Mouse (Mus musculus) thymus, adult 2 months (tissue): ENCODE measurements at regions not wholly inside any gene's neighbourhood (a gene's known extent, or its start where the extent isn't known, plus 50 kb on each side); places are given as distances from the start of the nearest gene placed in this dataset.

Source experiments
- DNase-seq: peaks from one replicate; pipeline ENCODE4 v3.0.0; 2021
- H3K27ac ChIP-seq: fragments of 200-500 bp; 2 replicates; pipeline ENCODE4 v1.5.1; 2012; ENCODE audit warnings: low read length, control low read depth; ENCODE audit not compliant: control insufficient read depth, insufficient read depth
- H3K27me3 ChIP-seq: fragments of 200-500 bp; 2 replicates; pipeline ENCODE4 v1.6.1; 2012; ENCODE audit warnings: mild to moderate bottlenecking, low read length, moderate library complexity, mixed read lengths; ENCODE audit not compliant: control insufficient read depth, insufficient read depth
- H3K36me3 ChIP-seq: fragments of 200-500 bp; 2 replicates; pipeline ENCODE4 v1.6.1; 2012; ENCODE audit warnings: mild to moderate bottlenecking, low read length, moderate library complexity; ENCODE audit not compliant: control insufficient read depth, insufficient read depth
- H3K4me1 ChIP-seq: fragments of 200-500 bp; replicated peaks from 2 replicates; pipeline ENCODE4 v1.6.1; 2012; ENCODE audit warnings: low read length; ENCODE audit not compliant: control insufficient read depth, insufficient read depth
- H3K4me3 ChIP-seq: fragments of 200-500 bp; 2 replicates; pipeline ENCODE4 v1.5.1; 2012; ENCODE audit warnings: mild to moderate bottlenecking, low read length, control low read depth, moderate library complexity; ENCODE audit not compliant: control insufficient read depth, insufficient read depth
- CTCF ChIP-seq: fragments of 200-500 bp; IDR thresholded peaks from 2 replicates; pipeline ENCODE4 v1.5.1; 2012; ENCODE audit warnings: mild to moderate bottlenecking, control low read depth, low read length, moderate library complexity, borderline replicate concordance; ENCODE audit not compliant: control insufficient read depth, poor library complexity, insufficient read depth; ENCODE audit errors: extremely low read depth
- POLR2A ChIP-seq: fragments of 200-500 bp; IDR thresholded peaks from 2 replicates; pipeline ENCODE4 v1.6.1; 2012; ENCODE audit warnings: mild to moderate bottlenecking, low read length, control low read depth, moderate library complexity; ENCODE audit not compliant: control insufficient read depth, poor library complexity, insufficient read depth; ENCODE audit errors: extremely low read depth
- whole genome bisulfite sequencing: fragments of 180-500 bp; shearing (Covaris S2); methylation state at CpG from one replicate; pipeline ENCODE4 v1.1.7; 2018; 5-methylcytosine and 5-hydroxymethylcytosine counted together

GRCm38 (mm10) chr5:119758880-119759279, 73.6 kb upstream of the Tbx5 start:
- 63% methylated on average over 4 of the region's 4 CpGs for WGBS

GRCm38 (mm10) chr5:119762102-119762501, 70.4 kb upstream of the Tbx5 start:
- TF ChIP-seq POLR2A (no peak), CTCF (0 out of 2 replicates have a peak, but pooled peaks have one; percentile 33)
- Histone ChIP-seq H3K4me1 (no peaks in the 10 kb centered on the region), H3K27me3 (no peaks in the 10 kb centered on the region), H3K36me3 (no peaks in the 10 kb centered on the region), H3K27ac (no peak overlapping the region), H3K4me3 (no peak overlapping the region)
- 81% methylated on average over 4 of the region's 4 CpGs for WGBS
- no peak for DNase-seq

More at GRCm38 (mm10) chr5:119758880-119759279, 73.6 kb upstream of the Tbx5 start:
- Histone ChIP-seq H3K36me3 (no peaks in the 10 kb centered on the region), H3K4me3 (no peak overlapping the region), H3K27ac (no peak overlapping the region), H3K27me3 (no peaks in the 10 kb centered on the region), H3K4me1 (no peaks in the 10 kb centered on the region)
- TF ChIP-seq CTCF (no peak), POLR2A (no peak)
- DNase-seq, result no peak

GRCm38 (mm10) chr5:119763337-119763736, 69.1 kb upstream of the Tbx5 start:
- H3K4me3 ChIP-seq, result no peak overlapping the region
- 61% methylated on average over 7 of the region's 7 CpGs for WGBS
- no peaks in the 10 kb centered on the region for H3K4me1 ChIP-seq
- H3K27ac ChIP-seq, result no peak overlapping the region
- DNase-seq, result no peak
- no peaks in the 10 kb centered on the region for H3K27me3 ChIP-seq
- no peak for TF ChIP-seq POLR2A
- no peak for TF ChIP-seq CTCF
- H3K36me3 ChIP-seq, result no peaks in the 10 kb centered on the region

GRCm38 (mm10) chr5:119766372-119766771, 66.1 kb upstream of the Tbx5 start:
- Histone ChIP-seq H3K27me3 (no peaks in the 10 kb centered on the region), H3K27ac (no peak overlapping the region), H3K4me1 (no peaks in the 10 kb centered on the region), H3K36me3 (no peaks in the 10 kb centered on the region), H3K4me3 (no peak overlapping the region)
- TF ChIP-seq POLR2A, result no peak
- TF ChIP-seq CTCF, result no peak
- DNase-seq, result no peak
- WGBS, result 17% methylated on average over 13 of the region's 13 CpGs

- TF ChIP-seq CTCF (no peak), POLR2A (no peak)
- Histone ChIP-seq H3K36me3 (no peaks in the 10 kb centered on the region), H3K27me3 (no peaks in the 10 kb centered on the region), H3K4me1 (no peaks in the 10 kb centered on the region), H3K4me3 (no peak overlapping the region), H3K27ac (no peak overlapping the region)
- 68% methylated on average over 2 of the region's 2 CpGs for WGBS
- DNase-seq, result no peak
Measured at GRCm38 (mm10) chr5:119770951-119771350, 61.5 kb upstream of the Tbx5 start.

- DNase-seq, result no peak
- Histone ChIP-seq H3K4me3 (no peak overlapping the region), H3K27ac (no peak overlapping the region), H3K27me3 (no peaks in the 10 kb centered on the region), H3K36me3 (no peaks in the 10 kb centered on the region), H3K4me1 (no peaks in the 10 kb centered on the region)
- TF ChIP-seq CTCF (no peak), POLR2A (no peak)
- WGBS, result 75% methylated on average over 9 of the region's 9 CpGs
Measured at GRCm38 (mm10) chr5:119776106-119776887, 56.2 kb upstream of the Tbx5 start.

GRCm38 (mm10) chr5:119777836-119778235, 54.6 kb upstream of the Tbx5 start:
- Histone ChIP-seq H3K4me1 (no peaks in the 10 kb centered on the region), H3K4me3 (no peak overlapping the region), H3K27me3 (no peaks in the 10 kb centered on the region), H3K27ac (no peak overlapping the region), H3K36me3 (no peaks in the 10 kb centered on the region)
- peak; percentile 4 for DNase-seq
- 19% methylated on average over 2 of the region's 2 CpGs for WGBS
- no peak for TF ChIP-seq CTCF
- no peak for TF ChIP-seq POLR2A

GRCm38 (mm10) chr5:119781375-119781774, 51.1 kb upstream of the Tbx5 start:
- WGBS, result 57% methylated on average over 5 of the region's 5 CpGs
- DNase-seq, result no peak
- TF ChIP-seq CTCF (no peak), POLR2A (no peak)
- no peaks in the 10 kb centered on the region for H3K27me3 ChIP-seq
- H3K4me3 ChIP-seq, result no peak overlapping the region
- no peaks in the 10 kb centered on the region for H3K4me1 ChIP-seq
- H3K27ac ChIP-seq, result no peak overlapping the region
- no peaks in the 10 kb centered on the region for H3K36me3 ChIP-seq
